Mouse (Mus musculus) brain, embryonic 18.5 days (tissue): ENCODE measurements around the gene Dao.

ENCODE experiments used
- DNase-seq: peaks from one replicate; pipeline ENCODE4 v3.0.0-alpha.2; 2012; ENCODE audit warnings: low read depth, low spot score

Dao gene

DNA sequence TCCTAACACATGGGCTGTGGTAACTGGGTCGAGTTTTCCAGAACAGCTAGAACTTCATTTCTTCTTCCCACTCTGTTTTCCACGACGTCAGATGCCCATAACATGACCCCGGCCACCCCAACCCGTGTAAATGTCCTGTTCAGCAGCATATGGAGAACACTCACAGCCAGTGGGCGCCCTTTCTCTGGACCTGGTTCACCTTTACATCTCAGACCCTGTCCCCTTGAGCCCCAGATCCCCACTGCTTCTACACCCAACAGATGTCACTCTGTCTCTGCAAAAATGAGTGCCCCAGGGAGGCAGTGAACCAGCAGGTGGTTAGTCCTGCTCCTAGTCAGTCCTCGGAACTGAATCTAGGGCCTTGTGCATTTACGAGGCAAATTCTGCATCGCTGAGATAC lies 64.5 kb downstream of the Dao start:
- DNase-seq: no peak

DNA sequence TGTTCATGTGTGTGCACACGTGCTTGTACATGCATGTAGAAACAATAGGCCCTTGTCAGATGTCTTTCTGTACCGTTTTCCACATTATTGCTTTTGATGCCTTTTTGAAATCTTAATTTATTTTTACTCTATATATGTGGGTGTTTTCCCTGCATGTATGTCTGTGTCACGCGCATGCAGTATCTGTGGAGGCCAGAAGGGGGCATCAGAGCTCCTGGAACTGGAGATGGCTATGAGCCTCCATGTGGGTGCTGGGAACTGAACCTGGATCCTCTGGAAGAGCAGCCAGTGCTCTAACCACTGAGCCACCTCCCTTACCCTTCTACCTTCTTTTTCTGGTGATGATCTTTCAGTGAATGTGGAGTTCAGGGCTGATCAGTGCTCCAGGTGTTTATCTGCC lies 67.4 kb downstream of the Dao start:
- no peak for DNase-seq

DNA sequence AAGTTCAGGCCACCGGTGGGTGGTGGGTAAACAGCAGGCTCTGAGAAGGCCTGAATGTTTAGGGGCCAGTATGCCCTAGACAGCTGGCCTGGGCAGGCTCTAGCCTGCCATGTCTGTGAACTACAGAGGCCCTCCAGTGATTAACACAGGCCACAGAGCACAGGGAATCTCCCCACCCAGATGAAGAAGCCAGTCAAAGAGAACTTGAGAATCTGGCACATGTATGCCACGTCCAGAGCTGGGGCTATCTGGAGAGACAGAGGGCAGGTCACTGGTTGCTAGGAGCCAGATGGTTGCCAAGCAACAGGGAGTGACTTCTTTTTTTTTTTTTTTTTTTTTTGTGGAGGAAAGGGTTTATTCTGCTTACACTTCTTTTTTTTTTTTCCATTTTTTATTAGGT lies 68.8 kb downstream of the Dao start:
- no peak for DNase-seq
